Mouse (Mus musculus) kidney, postnatal 0 days (tissue): ENCODE data around the gene Bcat2. TPM values are rescaled to one million over a fixed set of nuclear protein-coding genes. Genes with fewer than 3 reads are reported as not detected.

ENCODE experiments used
- ATAC-seq: fragments of 200-750 bp; cut with Nextera tagmentation; replicated peaks from 2 replicates; pipeline ENCODE4 v1.8.0; 2017; ENCODE audit warnings: low read depth, moderate number of reproducible peaks, moderate TSS enrichment, moderate library complexity; ENCODE audit not compliant: low FRiP score
- DNase-seq: peaks from one replicate; pipeline ENCODE4 v3.0.0-alpha.2; 2016; ENCODE audit warnings: low spot score
- H3K27ac ChIP-seq: fragments of 300-500 bp; sonication (generic); 2 replicates; pipeline ENCODE4 v1.5.1; 2014; ENCODE audit warnings: mild to moderate bottlenecking
- H3K27me3 ChIP-seq: fragments of 300-500 bp; sonication (generic); 2 replicates; pipeline ENCODE4 v1.6.1; 2014; ENCODE audit warnings: low read length, mixed read lengths; ENCODE audit not compliant: insufficient read depth
- H3K36me3 ChIP-seq: fragments of 300-500 bp; sonication (generic); 2 replicates; pipeline ENCODE4 v1.6.1; 2014; ENCODE audit warnings: low read length, mixed read lengths; ENCODE audit not compliant: insufficient read depth
- H3K4me1 ChIP-seq: fragments of 300-500 bp; sonication (generic); replicated peaks from 2 replicates; pipeline ENCODE4 v1.6.1; 2014; ENCODE audit warnings: antibody characterized with exemption, low read length, mixed read lengths; ENCODE audit not compliant: insufficient read depth
- H3K4me2 ChIP-seq: fragments of 300-500 bp; sonication (generic); 2 replicates; pipeline ENCODE4 v1.6.1; 2014; ENCODE audit warnings: mild to moderate bottlenecking, low read length, moderate library complexity, mixed read lengths
- H3K4me3 ChIP-seq: fragments of 300-500 bp; sonication (generic); replicated peaks from 2 replicates; pipeline ENCODE4 v1.5.1; 2014; ENCODE audit warnings: low read depth, low read length
- H3K9ac ChIP-seq: fragments of 300-500 bp; sonication (generic); 2 replicates; pipeline ENCODE4 v1.6.1; 2014; ENCODE audit warnings: low read depth, low read length
- H3K9me3 ChIP-seq: fragments of 300-500 bp; sonication (generic); replicated peaks from 2 replicates; pipeline ENCODE4 v1.6.1; 2016; ENCODE audit warnings: low read length, inconsistent platforms, mixed read lengths
- CTCF ChIP-seq: IDR thresholded peaks from 2 replicates; pipeline ENCODE4 v1.5.1; 2016; ENCODE audit warnings: antibody characterized with exemption, low read depth, mild to moderate bottlenecking, moderate library complexity
- WGBS: fragments of 180-500 bp; shearing (Covaris S2); extraction: QIAGEN DNeasy Blood & Tissue Kit; methylation state at CpG from one replicate; pipeline ENCODE4 v1.1.7; 2014; 5-methylcytosine and 5-hydroxymethylcytosine counted together
- polyA plus RNA-seq: library from polyadenylated mRNA; unstranded; fragments of >200 nt; fragmentation: Nextera tagmentation; extraction: Ambion mirVana; gene quantifications from 2 replicates; pipeline ENCODE4 v1.2.1, GENCODE M21; 2015

Bcat2 gene
- polyA plus RNA-seq, 1 experiment from 2014 or later: 92.7 TPM

DNA sequence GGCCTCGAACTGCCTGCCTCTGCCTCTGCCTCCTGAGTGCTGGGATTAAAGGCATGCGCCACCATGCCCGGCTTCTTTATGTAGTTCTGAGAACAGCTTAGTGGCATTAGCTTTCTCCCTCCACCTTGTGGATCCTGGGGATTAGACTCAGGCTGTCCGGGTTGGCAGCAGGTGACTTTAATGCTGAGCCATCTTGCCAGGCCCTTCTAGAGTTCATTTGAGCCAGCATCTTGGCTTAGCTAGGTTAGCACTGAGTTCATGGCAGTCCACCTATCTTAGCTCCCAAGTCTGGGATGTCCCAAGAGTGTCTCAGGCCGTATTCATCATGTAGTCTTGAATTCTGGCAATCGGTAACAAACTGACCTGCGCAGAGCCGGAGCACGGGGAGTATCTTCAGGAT is 4.5 kb upstream of the Bcat2 start:
- ATAC-seq (no peak), DNase-seq (no peak)
- H3K9ac ChIP-seq: no peak overlapping the region
- H3K4me1 ChIP-seq: peaks cover 8% of the 10 kb centered on the region; the same call in 1 of the 2 replicates
- 92% methylated on average over 9 of the region's 9 CpGs for WGBS
- no peak overlapping the region for H3K27ac ChIP-seq
- no peak overlapping the region for H3K4me2 ChIP-seq
- no peaks in the 10 kb centered on the region for H3K36me3 ChIP-seq
- no peaks in the 10 kb centered on the region for H3K9me3 ChIP-seq
- no peak for TF ChIP-seq CTCF
- H3K27me3 ChIP-seq: no peaks in the 10 kb centered on the region
- no peak overlapping the region for H3K4me3 ChIP-seq

- Histone ChIP-seq H3K4me3 (no peak overlapping the region), H3K9ac (peak overlapping the region; percentile 15; the same call in 1 of the 2 replicates)
- DNase-seq: no peak
Measured at GRCm38 (mm10) chr7:45567112-45567779, 2.7 kb upstream of the Bcat2 start.

GRCm38 (mm10) chr7:45567780-45568516 is 2.0 kb upstream of the Bcat2 start:
- WGBS: 3% methylated on average over 24 of the region's 24 CpGs
- DNase-seq (peak; percentile 98), ATAC-seq (peak; percentile 97)
- Histone ChIP-seq H3K4me3 (peak overlapping the region; percentile 25; the same call in 1 of the 2 replicates), H3K4me1 (peaks cover 17% of the 10 kb centered on the region), H3K4me2 (peak overlapping the region; percentile 59), H3K9ac (peak overlapping the region; percentile 15), H3K36me3 (no peaks in the 10 kb centered on the region), H3K9me3 (no peaks in the 10 kb centered on the region), H3K27me3 (no peaks in the 10 kb centered on the region), H3K27ac (peak overlapping the region; percentile 89)
- TF ChIP-seq CTCF: no peak; the same call in 1 of the 2 replicates

More at GRCm38 (mm10) chr7:45567112-45567779, 2.7 kb upstream of the Bcat2 start:
- WGBS: 58% methylated on average over 8 of the region's 8 CpGs
- Histone ChIP-seq H3K36me3 (no peaks in the 10 kb centered on the region), H3K4me1 (peaks cover 15% of the 10 kb centered on the region), H3K27ac (peak overlapping the region; percentile 89), H3K4me2 (peak overlapping the region; percentile 59; the same call in 1 of the 2 replicates), H3K9me3 (no peaks in the 10 kb centered on the region), H3K27me3 (no peaks in the 10 kb centered on the region)
- no peak for TF ChIP-seq CTCF
- ATAC-seq: no peak

DNA sequence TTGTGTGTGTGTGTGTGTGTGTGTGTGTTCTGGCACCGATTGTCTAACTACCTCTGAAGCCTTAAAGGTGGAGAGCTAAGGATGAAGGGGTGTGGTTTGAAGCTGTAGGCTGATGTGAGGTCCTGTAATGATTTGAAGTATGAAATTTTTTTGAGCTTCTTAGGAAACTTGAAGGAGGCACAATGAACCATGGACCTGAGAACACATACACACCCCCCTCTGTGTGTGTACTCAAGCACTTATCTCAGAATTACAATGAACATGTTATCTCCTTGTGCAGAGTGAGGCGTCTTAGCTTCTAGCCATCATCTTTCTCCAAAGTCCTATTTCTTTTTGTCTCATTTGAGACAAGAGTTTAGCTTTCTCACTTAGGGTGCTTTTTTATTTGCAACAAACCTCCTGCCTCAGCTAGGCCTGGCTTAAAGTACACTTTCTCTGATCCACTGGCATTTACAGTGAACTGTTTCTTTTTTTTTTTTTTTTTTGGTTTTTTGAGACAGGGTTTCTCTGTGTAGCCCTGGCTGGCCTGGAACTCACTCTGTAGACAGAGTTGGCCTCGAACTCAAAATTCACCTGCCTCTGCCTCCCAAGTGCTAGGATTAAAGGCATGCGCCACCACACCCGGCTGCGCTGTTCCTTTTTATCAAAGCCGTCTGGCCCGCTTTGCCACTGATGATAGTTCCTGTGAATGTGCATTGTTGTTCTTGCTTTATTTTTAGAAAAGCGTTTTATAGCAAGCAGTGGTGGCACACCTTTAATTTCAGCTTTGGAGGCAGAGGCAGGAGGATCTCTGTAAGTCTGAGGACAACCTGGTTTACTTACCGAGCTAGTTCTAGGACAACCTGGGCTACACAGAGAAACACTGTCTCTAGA is 1.1 kb upstream of the Bcat2 start:
- no peak for TF ChIP-seq CTCF
- H3K36me3 ChIP-seq: no peaks in the 10 kb centered on the region
- peaks cover 20% of the 10 kb centered on the region for H3K4me1 ChIP-seq
- no peaks in the 10 kb centered on the region for H3K9me3 ChIP-seq
- no peaks in the 10 kb centered on the region for H3K27me3 ChIP-seq
- H3K4me2 ChIP-seq: peak overlapping the region; percentile 59
- H3K27ac ChIP-seq: peak overlapping the region; percentile 89
- DNase-seq (no peak), ATAC-seq (no peak)
- 80% methylated on average over 10 of the region's 10 CpGs for WGBS
- no peak overlapping the region; the same call in 1 of the 2 replicates for H3K9ac ChIP-seq
- H3K4me3 ChIP-seq: peak overlapping the region; percentile 25; the same call in 1 of the 2 replicates

DNA sequence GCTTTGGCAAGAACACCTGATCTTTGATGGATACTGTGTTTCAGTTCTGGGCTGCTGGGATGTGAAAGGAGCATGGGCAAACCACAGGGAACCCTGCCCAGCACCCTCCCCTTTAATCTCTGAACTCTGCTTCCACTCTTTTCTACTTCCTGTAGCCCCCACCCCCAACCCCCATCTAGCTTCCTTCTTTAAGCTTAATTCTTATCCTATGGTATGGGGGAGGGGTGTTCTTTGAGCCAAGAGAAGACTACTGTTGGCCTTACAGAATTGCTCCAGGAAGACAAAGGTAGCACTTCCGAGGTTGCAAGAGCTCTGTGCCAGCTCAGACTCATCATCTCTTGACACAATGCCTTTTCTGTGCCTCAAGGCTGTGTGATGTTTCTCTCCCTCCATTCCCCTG is 2.0 kb downstream of the Bcat2 start:
- no peak for TF ChIP-seq CTCF
- Histone ChIP-seq H3K27me3 (no peaks in the 10 kb centered on the region), H3K9ac (no peak overlapping the region), H3K9me3 (no peaks in the 10 kb centered on the region), H3K4me2 (peak overlapping the region; percentile 84), H3K27ac (no peak overlapping the region), H3K4me3 (no peak overlapping the region), H3K4me1 (peaks cover 33% of the 10 kb centered on the region), H3K36me3 (peaks cover 13% of the 10 kb centered on the region; the same call in 1 of the 2 replicates)
- ATAC-seq (no peak), DNase-seq (no peak)
- 45% methylated on average over 1 of the region's 1 CpGs for WGBS

- DNase-seq: no peak
- peaks cover 18% of the 10 kb centered on the region; the same call in 1 of the 2 replicates for H3K36me3 ChIP-seq
- peak overlapping the region; percentile 41 for H3K4me2 ChIP-seq
- no peak for ATAC-seq
- peaks cover 33% of the 10 kb centered on the region for H3K4me1 ChIP-seq
- H3K9ac ChIP-seq: no peak overlapping the region
- TF ChIP-seq CTCF: no peak
- H3K27ac ChIP-seq: peak overlapping the region; percentile 85
- 44% methylated on average over 8 of the region's 8 CpGs for WGBS
- no peaks in the 10 kb centered on the region for H3K27me3 ChIP-seq
- no peaks in the 10 kb centered on the region for H3K9me3 ChIP-seq
- H3K4me3 ChIP-seq: peak overlapping the region; percentile 15; the same call in 1 of the 2 replicates
Measured at GRCm38 (mm10) chr7:45573954-45574353, 4.0 kb downstream of the Bcat2 start.
